Mouse (Mus musculus) frontal cortex, postnatal 14 days (tissue): ENCODE data around the gene Epas1.

Experiments used
- DNase-seq, 2 experiments: peaks; one replicate each; pipeline ENCODE4 v3.0.0; 2022; ENCODE audit warnings: low spot score in 2 of 2

Gene Epas1

GRCm38 (mm10) chr17:86753130-86753821, at the start of gene Epas1:
Epas1 (plus strand) TSS chr17:86753700.
- peak; percentile 56 to 58 for DNase-seq

GRCm38 (mm10) chr17:86705236-86705635, 48.3 kb upstream of the Epas1 start:
- DNase-seq: no peak

- no peak for DNase-seq
Measured at GRCm38 (mm10) chr17:86706467-86706866, 47.0 kb upstream of the Epas1 start.

GRCm38 (mm10) chr17:86709803-86710202, 43.7 kb upstream of the Epas1 start:
- no peak for DNase-seq

- DNase-seq: no peak
Measured at GRCm38 (mm10) chr17:86710379-86710778, 43.1 kb upstream of the Epas1 start.

DNA sequence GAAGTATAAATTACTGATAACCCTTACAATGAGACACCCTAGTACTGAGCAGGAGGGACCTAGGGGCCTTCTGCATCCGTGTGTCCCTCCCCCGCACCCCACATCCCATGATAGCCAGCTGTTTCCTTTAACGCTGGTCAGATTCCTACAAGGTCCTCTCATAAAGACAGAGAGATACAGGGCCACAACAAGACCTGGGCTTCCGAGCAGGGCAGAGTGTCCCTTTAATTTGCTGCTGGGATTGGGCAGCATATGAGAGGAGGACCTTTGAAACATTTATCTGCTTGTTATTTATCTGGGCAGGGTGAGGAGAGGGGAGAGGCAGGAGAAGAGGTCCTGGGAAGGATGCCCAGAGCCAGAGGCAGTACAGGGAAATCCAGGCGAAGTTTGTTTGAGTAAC, 41.6 kb upstream of the Epas1 start:
- no peak for DNase-seq

DNA sequence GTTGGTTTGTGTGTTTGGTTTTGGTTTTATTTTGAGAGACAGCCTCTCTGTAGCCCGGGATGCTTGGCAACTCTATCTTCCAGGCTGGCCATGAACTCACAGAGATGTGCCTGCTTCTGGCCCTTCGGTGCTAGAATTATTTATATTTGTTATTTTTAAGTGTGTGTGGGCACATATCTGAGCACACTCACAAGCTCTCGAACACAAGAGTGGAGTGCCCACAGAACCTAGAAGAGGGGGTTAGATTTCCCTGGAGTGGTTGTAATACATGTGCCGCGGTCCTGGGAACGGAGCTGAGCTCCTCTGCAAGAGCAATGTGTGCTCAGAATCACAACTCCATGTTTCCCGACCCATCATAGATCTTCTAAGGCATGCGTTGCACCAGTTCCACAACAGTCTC, 40.9 kb upstream of the Epas1 start:
- no peak for DNase-seq

DNA sequence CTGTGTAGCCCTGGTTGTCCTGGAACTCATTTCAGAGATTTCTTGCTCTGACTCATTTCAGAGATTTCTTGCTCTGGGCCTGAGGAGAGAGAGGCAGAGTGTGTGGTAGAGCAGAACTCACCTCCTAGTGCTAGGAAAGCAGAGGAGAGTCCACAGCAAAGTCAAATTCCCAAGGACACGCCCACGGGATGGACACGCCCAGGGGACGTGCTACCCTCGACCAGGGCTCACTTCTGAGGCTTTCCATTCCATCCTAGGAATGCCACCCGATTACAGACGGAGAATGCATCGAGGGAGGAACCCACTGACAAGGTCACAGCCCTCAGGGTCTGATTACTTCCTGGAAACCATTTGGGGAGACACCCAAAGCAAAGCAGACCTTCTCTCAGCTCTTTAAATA, 39.9 kb upstream of the Epas1 start:
- no peak for DNase-seq

GRCm38 (mm10) chr17:86724786-86725415, 28.6 kb upstream of the Epas1 start:
- DNase-seq: no peak

- DNase-seq: no peak
Measured at GRCm38 (mm10) chr17:86726480-86726879, 27.0 kb upstream of the Epas1 start.

DNA sequence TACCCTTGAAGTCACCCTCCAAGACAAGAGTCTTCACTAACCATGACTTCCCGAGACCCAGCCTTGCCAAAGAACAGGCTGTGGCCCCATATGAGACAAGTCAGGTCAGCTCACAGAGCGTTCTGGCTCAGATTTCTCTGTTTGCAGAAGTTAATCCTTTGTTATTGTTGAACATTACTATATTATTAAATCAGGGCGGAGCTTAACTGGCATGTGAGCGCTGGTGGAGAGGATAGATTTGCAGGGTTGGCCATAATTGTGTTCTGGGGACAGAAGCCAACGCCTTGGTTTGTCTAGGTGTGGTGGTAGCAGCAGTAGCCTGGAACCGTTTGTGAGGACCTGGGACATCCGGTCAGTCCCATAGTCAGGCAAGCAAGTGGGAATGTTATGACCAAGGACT, 26.5 kb upstream of the Epas1 start:
- no peak for DNase-seq

DNA sequence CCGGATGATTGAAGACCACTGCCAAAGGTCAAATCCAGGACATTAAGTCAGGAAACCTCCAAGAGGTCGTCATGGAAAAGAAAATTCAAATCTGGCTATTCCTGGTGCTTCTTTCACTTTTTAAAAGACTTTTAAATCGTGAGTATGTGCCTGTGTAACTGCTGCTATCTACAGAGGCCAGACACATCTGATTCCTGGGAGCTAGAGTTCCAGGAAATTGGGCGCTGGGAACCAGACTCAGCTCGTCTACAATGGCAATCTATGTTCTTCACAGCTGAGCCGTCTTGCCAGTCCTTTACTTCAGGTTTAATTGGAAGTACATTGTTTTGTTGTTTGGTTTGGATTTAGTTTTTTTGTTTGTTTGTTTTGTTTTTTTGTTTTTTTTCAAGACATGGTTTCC, 22.2 kb upstream of the Epas1 start:
- DNase-seq: no peak

DNA sequence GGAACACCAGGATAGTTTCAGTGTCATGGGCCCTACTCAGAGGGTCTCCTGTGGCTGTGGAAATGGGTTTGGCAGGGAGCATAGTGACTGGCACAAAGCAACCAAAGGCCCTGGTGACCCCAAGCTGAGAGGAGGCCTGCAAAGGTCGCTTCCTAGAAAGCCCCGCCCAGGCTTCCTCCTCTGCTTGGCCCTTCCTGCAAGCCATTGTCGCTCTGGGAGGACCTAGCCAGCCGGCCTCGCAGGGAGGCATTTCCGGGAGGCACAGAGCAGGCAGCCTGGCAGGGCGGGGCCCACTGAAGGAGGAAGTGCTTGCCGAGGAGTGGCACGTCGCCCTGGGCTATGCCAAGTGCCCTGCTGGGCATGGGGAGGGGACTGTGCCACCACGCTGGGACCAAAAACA, 21.5 kb upstream of the Epas1 start:
- peak; percentile 17 to 23 for DNase-seq

GRCm38 (mm10) chr17:86732522-86732921, 21.0 kb upstream of the Epas1 start:
- no peak for DNase-seq

GRCm38 (mm10) chr17:86733644-86734043, 19.9 kb upstream of the Epas1 start:
- DNase-seq: no peak

GRCm38 (mm10) chr17:86738477-86738876, 15.0 kb upstream of the Epas1 start:
- no peak for DNase-seq

DNA sequence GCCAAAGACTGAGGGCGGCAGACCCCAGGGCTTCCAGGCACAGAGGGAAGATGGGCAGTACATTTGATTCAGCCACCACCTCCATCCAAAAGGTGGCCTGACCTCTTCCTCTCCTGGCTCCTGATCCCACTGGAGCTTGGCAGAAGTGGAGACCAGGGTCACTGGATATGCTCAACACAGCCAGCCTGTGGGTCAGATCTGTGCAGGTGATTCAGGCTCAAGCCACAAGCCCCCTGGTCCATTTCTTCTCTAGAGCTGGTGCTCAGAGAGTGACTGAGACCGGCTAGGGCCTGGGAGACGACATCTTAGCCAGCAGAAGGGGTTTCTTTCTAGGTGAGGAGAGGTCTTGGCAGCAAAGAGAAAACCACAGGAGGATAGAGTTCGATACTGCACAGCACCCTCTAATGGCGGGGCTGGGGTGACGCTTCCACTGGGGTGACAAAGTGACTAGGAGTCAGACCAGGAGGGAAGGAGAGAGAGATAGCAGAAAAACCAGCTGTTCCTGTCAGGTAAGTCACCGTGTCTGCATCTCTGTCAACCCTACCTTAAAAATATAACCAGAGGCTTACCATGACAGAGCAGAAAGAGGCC, 10.1 kb upstream of the Epas1 start:
- DNase-seq: no peak

DNA sequence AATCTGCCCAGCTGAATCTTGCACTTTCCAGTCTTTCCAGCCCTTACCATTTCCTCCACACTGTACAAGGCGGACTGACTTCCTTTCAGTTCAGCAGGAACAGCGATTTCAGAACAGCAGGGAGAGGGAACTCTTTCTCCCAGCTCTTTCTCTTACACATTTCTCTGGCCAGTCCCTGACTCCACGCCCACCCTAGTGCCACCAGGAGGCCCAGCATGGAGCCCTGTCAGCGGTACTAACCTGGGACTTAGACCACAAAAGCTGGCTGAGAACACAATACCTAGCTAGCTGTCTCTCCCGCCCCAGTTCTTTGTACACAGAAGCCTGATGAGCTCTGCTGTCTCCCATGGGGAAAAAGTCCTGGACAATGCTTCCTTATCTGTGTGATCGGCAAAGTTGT, 8.6 kb upstream of the Epas1 start:
- DNase-seq: no peak

GRCm38 (mm10) chr17:86751373-86751871, 2.1 kb upstream of the Epas1 start:
- no peak for DNase-seq

GRCm38 (mm10) chr17:86753931-86754805, 668 bp downstream of the Epas1 start:
- no peak for DNase-seq

DNA sequence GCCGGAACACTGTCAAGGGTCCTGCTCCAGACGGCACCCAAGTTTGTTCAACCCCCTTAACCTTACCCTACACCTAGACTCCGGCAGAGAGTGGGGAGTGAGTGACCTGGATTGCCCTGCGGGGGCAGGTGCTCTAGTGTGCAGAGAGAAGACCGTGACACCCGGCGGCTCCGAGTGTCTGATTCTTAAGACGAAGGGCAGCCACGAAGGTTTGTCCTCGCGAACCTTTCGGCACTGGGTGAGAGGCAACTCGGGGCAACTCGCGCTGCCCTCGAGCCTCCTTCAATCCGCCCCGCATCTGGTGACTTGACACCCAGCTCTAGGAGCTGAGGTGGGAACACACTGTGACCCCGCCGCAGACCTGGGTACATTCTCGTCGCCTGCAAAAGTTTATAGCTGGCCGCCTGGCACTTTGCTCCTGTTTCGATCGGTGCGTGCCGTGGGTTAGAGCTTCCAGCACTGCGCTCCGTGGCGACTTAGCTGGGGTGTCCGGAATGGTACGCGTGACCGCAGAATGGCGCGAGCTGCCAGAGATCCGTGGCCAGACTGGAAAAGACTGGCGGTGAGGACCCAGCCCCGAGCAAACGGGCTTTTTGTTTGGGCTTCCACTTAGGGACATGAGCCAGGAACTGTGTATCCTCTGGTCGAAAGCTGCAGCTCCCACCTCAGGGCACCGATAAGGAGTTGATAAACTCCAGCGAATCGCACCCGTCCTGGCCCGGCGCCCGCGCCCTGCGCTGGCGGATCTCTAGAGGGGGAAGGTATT, 1.5 kb downstream of the Epas1 start:
- no peak for DNase-seq
